Mouse (Mus musculus) embryonic facial prominence, embryonic 10.5 days (tissue): ENCODE results near the gene Nav1. TPM values are rescaled to one million over a fixed set of nuclear protein-coding genes. Genes with fewer than 3 reads are reported as not detected.

Experiments used
- DNase-seq: peaks from one replicate; pipeline ENCODE4 v3.0.0-alpha.2; 2017; ENCODE audit warnings: low spot score
- H3K27ac ChIP-seq: fragments of 300-500 bp; sonication (generic); replicated peaks from 2 replicates; pipeline ENCODE4 v1.5.1; 2016; ENCODE audit warnings: mild to moderate bottlenecking
- H3K27me3 ChIP-seq: fragments of 300-500 bp; sonication (generic); replicated peaks from 2 replicates; pipeline ENCODE4 v1.6.1; 2016; ENCODE audit warnings: low read depth, mild to moderate bottlenecking; ENCODE audit not compliant: poor library complexity, severe bottlenecking
- H3K36me3 ChIP-seq: fragments of 300-500 bp; sonication (generic); replicated peaks from 2 replicates; pipeline ENCODE4 v1.6.1; 2016; ENCODE audit warnings: mild to moderate bottlenecking, moderate library complexity
- H3K4me1 ChIP-seq: fragments of 300-500 bp; sonication (generic); 2 replicates; pipeline ENCODE4 v1.6.1; 2016
- H3K4me3 ChIP-seq: fragments of 300-500 bp; sonication (generic); 2 replicates; pipeline ENCODE4 v1.5.1; 2016; ENCODE audit warnings: mild to moderate bottlenecking, moderate library complexity
- H3K9me3 ChIP-seq: fragments of 300-500 bp; sonication (generic); 2 replicates; pipeline ENCODE4 v1.6.1; 2016; ENCODE audit warnings: mild to moderate bottlenecking
- WGBS: fragments of 180-500 bp; shearing (Covaris S2); methylation state at CpG from one replicate; pipeline ENCODE4 v1.1.7; 2016; 5-methylcytosine and 5-hydroxymethylcytosine counted together
- polyA plus RNA-seq: library from polyadenylated mRNA; unstranded; fragments of >200 nt; fragmentation: Nextera tagmentation; extraction: Ambion mirVana; gene quantifications from 2 replicates; pipeline ENCODE4 v1.2.1, GENCODE M21; 2016

Gene Nav1
- polyA plus RNA-seq, 1 experiment from 2014 or later = 24.1 TPM

DNA sequence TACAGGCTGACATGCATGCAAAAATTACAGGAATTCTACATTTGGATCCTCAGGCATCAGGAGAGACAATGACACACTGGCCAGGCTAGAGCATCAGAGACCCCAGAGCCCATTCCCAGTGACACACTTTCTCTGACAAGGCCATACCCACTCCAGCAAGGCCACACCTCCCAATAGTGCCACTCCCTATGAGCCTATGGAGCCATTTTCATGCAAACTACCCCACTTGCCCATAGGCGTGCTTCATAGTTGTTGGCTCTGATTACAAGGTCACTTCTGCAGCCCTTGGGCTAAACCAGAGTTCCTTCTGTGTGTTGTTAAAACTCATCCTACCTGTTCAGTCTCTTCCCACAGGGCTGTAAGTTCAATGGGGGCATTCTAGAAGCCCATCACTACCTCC lies 25.1 kb upstream of the Nav1 start:
- Histone ChIP-seq H3K9me3 (no peaks in the 10 kb centered on the region), H3K36me3 (no peaks in the 10 kb centered on the region), H3K27me3 (no peaks in the 10 kb centered on the region), H3K4me1 (peaks cover 37% of the 10 kb centered on the region), H3K4me3 (no peak overlapping the region), H3K27ac (no peak overlapping the region)
- DNase-seq = no peak
- 76% methylated on average over 1 of the region's 1 CpGs for WGBS

DNA sequence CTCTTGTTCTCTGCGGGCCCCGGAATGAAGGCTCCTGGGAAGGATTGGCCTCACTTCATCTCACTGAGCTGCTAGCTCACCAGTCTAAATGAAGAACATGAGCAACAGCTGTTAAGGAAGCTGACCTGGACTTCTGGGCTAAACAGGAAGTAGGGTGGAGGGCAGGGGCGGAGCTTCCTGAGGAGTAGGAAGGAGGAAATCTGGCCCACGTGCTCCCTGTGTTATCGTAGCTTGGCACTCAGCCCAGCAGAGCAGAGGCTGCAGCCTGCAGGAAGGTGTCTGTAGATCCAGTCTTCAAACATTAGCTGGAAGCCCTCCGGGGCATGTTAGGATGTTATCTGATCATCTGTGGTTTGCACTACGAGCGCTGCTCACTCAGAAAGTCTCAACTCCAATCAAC lies 24.4 kb upstream of the Nav1 start:
- Histone ChIP-seq H3K4me3 (no peak overlapping the region), H3K9me3 (no peaks in the 10 kb centered on the region), H3K4me1 (peaks cover 32% of the 10 kb centered on the region), H3K36me3 (no peaks in the 10 kb centered on the region), H3K27ac (no peak overlapping the region), H3K27me3 (no peaks in the 10 kb centered on the region)
- WGBS = 64% methylated on average over 8 of the region's 8 CpGs
- DNase-seq = peak; percentile 35

DNA sequence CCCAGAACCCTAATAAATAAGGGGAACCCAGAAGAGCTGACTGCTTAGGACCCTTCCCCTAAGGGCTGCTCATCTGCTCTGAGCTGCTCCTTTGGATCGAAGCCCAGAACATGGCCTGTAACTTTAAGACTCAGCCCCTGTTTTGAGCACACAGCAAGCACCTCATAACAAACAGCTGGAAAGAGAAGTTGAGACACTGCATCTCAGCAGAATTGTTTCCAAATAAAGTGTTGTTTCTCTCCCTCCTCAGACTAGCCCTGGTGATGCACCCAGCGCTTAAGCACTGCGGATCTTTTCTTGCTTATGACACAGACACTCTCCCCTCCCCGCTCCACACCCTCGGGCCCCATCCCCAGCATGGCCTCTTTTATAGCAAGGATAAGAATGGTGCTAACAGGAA lies 22.8 kb upstream of the Nav1 start:
- H3K36me3 ChIP-seq = no peaks in the 10 kb centered on the region
- no peak for DNase-seq

DNA sequence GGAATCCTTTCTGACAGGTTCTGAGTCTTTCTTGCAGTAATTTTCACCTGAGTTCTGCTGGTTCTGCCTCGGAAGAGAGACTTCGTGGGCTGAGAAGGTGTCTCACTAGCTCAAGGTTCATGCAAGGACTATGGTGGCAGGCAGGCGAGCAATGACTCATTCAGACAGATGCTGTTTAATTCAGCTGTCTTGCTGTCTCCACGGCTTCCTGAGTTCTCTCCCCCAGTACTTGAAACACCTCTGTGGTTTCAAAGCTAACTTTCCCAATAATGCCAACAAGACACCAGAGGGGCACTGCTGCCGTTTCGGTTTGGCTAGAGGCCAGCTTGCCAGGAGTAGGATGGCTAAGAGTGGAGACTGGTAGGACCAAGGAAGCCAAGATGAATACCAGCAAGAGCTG lies 19.1 kb upstream of the Nav1 start:
- Histone ChIP-seq H3K4me3 (no peak overlapping the region), H3K4me1 (peaks cover 8% of the 10 kb centered on the region), H3K36me3 (no peaks in the 10 kb centered on the region), H3K27ac (no peak overlapping the region), H3K9me3 (no peaks in the 10 kb centered on the region), H3K27me3 (no peaks in the 10 kb centered on the region)
- no peak for DNase-seq
- 86% methylated on average over 6 of the region's 6 CpGs for WGBS

More for the DNA sequence above, 22.8 kb upstream of the Nav1 start:
- peaks cover 15% of the 10 kb centered on the region for H3K4me1 ChIP-seq
- 83% methylated on average over 5 of the region's 5 CpGs for WGBS
- H3K9me3 ChIP-seq = no peaks in the 10 kb centered on the region
- H3K27ac ChIP-seq = no peak overlapping the region
- H3K27me3 ChIP-seq = no peaks in the 10 kb centered on the region
- no peak overlapping the region for H3K4me3 ChIP-seq

DNA sequence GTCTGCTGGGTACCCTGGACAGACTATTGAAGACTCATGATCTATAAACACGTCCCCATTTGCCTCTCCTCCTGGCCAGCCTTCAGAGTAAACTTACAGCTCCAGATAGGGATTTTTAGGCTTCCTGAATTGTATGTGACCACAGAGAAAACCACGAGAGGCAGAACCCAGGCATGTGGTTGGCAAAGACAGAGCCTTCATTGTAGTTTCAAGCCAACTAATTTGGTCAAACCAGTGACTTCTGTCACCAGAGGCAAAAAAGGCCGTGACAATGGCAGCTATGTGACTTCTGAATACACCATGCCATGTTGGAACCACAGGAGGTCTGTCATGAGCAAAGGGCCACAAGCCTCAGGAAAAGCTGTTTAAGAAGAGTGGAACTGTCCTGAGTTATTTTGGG lies 18.6 kb upstream of the Nav1 start:
- H3K9me3 ChIP-seq = no peaks in the 10 kb centered on the region
- H3K36me3 ChIP-seq = no peaks in the 10 kb centered on the region
- WGBS = 45% methylated on average over 3 of the region's 3 CpGs

DNA sequence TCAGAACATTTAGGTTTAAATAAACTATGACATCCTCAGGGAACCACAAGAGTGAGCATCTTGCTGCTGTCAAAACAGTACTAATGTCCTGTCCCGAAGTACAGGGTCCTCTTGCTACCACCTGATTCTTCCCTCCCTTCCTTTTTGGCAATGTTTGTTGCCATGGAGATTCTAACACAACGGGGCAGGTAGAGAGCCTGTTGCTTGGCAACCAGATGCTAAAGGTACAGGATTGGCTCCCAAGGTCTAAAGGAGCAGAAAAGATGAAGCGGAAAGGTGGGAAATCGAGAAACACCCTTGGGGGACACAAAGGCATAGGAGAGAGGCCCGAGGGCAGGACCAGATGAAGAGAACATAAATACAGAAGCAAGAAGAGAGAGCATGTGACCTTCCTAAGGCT lies 17.6 kb upstream of the Nav1 start:
- Histone ChIP-seq H3K36me3 (no peaks in the 10 kb centered on the region), H3K4me3 (no peak overlapping the region), H3K27ac (no peak overlapping the region), H3K4me1 (peaks cover 15% of the 10 kb centered on the region), H3K9me3 (no peaks in the 10 kb centered on the region), H3K27me3 (no peaks in the 10 kb centered on the region; the same call in 1 of the 2 replicates)
- no peak for DNase-seq
- WGBS = 67% methylated on average over 5 of the region's 5 CpGs

More for the DNA sequence above, 18.6 kb upstream of the Nav1 start:
- Histone ChIP-seq H3K27me3 (no peaks in the 10 kb centered on the region), H3K4me1 (peaks cover 9% of the 10 kb centered on the region), H3K27ac (no peak overlapping the region), H3K4me3 (no peak overlapping the region)
- DNase-seq = no peak

DNA sequence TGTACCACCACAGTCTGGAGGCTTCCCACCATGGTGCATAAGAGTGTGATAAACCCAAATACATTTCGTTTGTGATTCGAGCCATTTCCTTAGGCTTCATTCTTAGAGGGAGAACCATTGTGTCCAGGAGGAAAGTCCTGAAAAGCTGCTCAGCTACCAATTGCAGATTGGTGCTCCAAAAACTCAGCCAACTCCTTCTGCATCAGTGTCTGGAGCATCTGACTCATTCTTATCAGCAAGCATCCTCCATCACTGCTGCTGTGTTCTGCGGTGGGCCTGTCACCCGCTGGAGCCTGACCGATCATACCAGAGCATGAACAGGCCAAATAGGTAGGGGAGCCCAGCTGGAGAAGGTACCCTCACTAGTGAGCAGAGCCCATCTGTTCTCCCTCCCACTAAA lies 16.0 kb upstream of the Nav1 start:
- Histone ChIP-seq H3K4me3 (no peak overlapping the region), H3K27me3 (peaks cover 13% of the 10 kb centered on the region), H3K27ac (no peak overlapping the region), H3K36me3 (no peaks in the 10 kb centered on the region), H3K9me3 (no peaks in the 10 kb centered on the region), H3K4me1 (peaks cover 18% of the 10 kb centered on the region)
- no peak for DNase-seq
- WGBS = 89% methylated on average over 5 of the region's 5 CpGs

DNA sequence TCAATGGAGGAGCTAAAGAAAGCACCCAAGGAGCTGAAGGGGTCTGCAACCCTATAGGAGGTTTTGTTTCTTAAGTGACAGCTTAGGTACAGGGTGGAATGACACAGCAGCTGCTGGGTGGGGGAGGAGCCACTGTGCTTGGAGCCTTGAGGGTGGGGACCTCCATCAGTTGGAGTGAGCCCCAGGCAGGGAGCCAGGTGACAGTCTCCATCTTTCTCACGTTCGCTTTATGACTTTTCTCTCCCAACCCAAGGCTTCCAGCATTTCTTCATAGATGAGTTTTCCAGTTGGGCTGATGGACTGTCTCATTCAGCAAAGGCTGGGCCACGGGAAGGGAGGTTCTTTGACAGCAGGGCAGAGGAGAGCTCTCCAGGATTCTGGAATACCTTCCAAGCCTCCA lies 14.2 kb upstream of the Nav1 start:
- peaks cover 19% of the 10 kb centered on the region for H3K4me1 ChIP-seq
- H3K4me3 ChIP-seq = no peak overlapping the region
- no peak overlapping the region for H3K27ac ChIP-seq
- no peaks in the 10 kb centered on the region for H3K9me3 ChIP-seq
- H3K36me3 ChIP-seq = no peaks in the 10 kb centered on the region
- 46% methylated on average over 3 of the region's 3 CpGs for WGBS
- peaks cover 13% of the 10 kb centered on the region for H3K27me3 ChIP-seq
- DNase-seq = no peak

DNA sequence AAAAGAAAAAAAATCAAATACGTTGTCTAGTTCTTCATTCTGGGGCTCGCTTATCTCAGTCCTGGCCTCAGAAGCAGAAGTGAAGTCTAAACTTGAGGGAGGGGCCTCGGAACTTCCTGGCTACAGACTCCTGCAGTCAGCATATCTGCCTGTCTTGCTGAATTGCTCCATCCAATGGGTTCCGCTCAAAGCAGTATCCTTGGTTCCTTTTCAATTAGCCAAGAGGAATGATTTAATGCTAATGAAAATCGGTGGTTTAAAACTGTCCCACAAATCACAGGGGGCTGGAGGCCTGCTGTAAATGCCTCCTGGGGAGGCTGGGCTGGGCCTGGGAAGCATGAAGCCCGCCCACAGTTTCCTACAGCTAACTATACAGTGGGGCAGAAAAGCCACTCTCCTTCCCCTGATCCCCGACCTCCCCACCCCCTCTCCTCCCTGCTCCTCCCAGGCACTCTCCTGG lies 12.9 kb upstream of the Nav1 start:
- Histone ChIP-seq H3K9me3 (no peaks in the 10 kb centered on the region), H3K36me3 (no peaks in the 10 kb centered on the region), H3K27me3 (peaks cover 13% of the 10 kb centered on the region), H3K4me3 (no peak overlapping the region), H3K4me1 (peaks cover 26% of the 10 kb centered on the region), H3K27ac (no peak overlapping the region)
- no peak for DNase-seq
- WGBS = 9% methylated on average over 7 of the region's 7 CpGs

DNA sequence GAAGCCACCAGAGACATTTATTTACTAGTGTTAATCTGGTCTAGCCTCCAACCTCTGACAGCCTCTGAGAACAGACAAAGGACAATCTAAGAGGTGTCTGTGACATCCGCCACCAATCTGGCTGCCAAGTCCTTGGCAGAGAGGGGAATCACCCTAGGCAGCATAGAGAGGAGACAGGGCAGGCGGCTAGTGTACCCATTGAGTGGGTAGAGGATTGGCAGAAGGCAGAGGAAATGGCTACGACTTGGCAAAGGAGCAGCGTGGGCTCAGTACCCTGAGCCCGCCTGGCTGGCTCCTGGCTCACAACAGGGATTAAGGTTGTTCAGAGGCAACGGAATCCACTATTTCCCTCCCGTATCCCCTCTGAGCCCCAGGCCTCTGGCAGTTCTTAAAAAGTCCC lies 12.0 kb upstream of the Nav1 start:
- H3K27me3 ChIP-seq = peaks cover 13% of the 10 kb centered on the region
- no peak for DNase-seq
- no peaks in the 10 kb centered on the region for H3K9me3 ChIP-seq
- WGBS = 41% methylated on average over 7 of the region's 7 CpGs
- no peaks in the 10 kb centered on the region for H3K36me3 ChIP-seq
- H3K4me1 ChIP-seq = peaks cover 26% of the 10 kb centered on the region
- no peak overlapping the region for H3K4me3 ChIP-seq
- no peak overlapping the region for H3K27ac ChIP-seq

DNA sequence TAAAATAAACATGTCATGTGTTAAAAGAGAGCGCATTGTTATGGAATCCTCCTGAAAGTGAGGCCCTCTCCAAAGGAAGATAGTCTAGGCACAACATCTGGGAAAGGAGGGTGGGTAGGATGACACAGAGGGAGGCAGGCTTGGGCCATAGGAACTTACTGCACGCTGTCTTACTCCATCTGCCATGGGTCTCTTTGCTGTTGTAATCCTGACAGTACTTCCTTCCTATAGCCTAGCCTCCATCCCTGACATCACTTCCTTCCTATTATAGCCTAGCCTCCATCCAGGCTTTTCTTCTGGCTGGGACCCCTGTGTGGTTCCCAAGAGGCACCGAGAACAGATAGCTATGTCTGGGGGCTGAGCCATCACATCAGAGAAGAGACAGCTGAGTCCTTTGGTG lies 10.2 kb upstream of the Nav1 start:
- Histone ChIP-seq H3K36me3 (no peaks in the 10 kb centered on the region), H3K9me3 (no peaks in the 10 kb centered on the region), H3K27me3 (peaks cover 13% of the 10 kb centered on the region), H3K27ac (no peak overlapping the region), H3K4me3 (no peak overlapping the region), H3K4me1 (peaks cover 26% of the 10 kb centered on the region)
- WGBS = 84% methylated on average over 3 of the region's 3 CpGs
- DNase-seq = no peak

DNA sequence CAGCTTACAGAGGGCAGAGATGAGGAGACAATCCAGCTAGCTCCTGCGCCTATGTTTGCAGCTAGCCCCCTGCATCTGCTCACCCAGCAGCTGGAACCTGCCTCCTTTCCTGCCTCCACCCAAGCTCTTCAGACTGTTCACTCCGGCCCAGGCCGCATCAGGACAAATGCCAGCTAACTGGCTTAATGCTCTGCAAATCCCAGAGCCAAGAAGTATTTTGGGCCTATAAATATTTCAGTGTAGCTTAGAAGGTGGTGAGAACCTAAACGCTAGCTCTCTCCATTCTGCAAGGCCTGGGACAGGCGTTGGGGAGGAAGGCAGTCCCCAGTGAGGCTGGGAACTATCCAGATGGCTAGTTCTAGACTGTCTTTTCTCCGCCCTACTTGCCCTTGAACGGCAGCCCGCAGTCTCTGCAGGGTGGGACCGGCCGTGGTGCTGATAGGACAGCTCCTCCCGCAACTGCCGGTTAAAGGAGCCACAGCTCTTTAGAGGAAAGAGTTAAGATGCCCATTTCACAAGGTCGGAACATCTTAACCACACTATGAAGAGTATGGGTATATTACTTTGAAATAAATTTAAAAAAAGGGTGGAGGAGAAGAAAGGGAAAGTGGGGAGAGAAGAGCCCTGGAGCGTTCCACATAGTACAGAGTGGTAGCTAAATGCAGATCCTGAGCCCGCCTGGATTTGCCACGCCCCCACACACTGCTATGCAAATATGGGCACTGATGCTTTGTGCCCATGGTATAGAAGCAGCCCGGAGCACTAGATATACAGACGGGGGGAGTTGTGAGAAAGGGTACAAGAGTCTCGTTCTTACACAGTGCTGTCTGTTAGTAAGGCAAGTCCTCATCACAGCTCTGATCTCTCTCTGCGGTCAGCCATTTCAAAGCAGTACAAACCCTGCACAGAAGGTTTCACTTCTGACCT lies 8.9 kb upstream of the Nav1 start:
- peak; percentile 86 for DNase-seq
- 20% methylated on average over 20 of the region's 20 CpGs for WGBS

DNA sequence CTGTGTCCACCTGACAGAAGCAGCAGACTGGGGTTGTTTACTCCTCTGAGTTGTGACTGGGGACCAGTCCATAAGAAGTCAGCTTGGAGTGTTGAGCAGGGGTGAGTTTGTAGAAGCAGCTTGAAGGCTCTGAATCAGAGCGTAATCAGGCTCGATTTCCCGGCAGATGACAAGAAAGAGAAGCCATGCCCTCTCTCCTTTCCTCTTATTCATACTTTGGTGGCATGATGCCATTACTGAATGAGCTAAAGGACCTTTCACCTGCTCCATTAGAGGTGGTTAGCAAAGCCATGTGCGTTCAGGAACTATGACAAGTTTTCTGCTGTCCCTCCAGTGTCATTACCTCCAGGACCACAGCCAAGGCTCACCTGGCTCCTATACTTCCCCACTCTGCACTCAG lies 2.5 kb upstream of the Nav1 start:
- H3K9me3 ChIP-seq = no peaks in the 10 kb centered on the region
- DNase-seq = no peak
- H3K36me3 ChIP-seq = no peaks in the 10 kb centered on the region
- no peak overlapping the region for H3K4me3 ChIP-seq
- H3K27ac ChIP-seq = no peak overlapping the region
- 86% methylated on average over 4 of the region's 4 CpGs for WGBS
- peaks cover 10% of the 10 kb centered on the region; the same call in 1 of the 2 replicates for H3K27me3 ChIP-seq
- H3K4me1 ChIP-seq = peaks cover 10% of the 10 kb centered on the region

More for the DNA sequence above, 8.9 kb upstream of the Nav1 start:
- Histone ChIP-seq H3K27ac (no peak overlapping the region), H3K4me3 (no peak overlapping the region), H3K27me3 (peaks cover 13% of the 10 kb centered on the region), H3K9me3 (no peaks in the 10 kb centered on the region), H3K36me3 (no peaks in the 10 kb centered on the region), H3K4me1 (peaks cover 18% of the 10 kb centered on the region)
